Mouse (Mus musculus) layer of hippocampus, adult 2 months (tissue): ENCODE results near the gene Gng8. TPM values are rescaled to one million over a fixed set of nuclear protein-coding genes. Genes with fewer than 3 reads are reported as not detected.

Experiments used
- DNase-seq, 2 experiments: peaks; one replicate each; pipeline ENCODE4 v3.0.0; 2022; ENCODE audit warnings: low spot score in 2 of 2
- H3K27ac ChIP-seq: fragments of 200-600 bp; 2 replicates; pipeline ENCODE4 v1.8.1; 2022
- H3K4me3 ChIP-seq: fragments of 200-600 bp; 2 replicates; pipeline ENCODE4 v1.8.1; 2022; ENCODE audit warnings: mild to moderate bottlenecking
- CTCF ChIP-seq: fragments of 200-600 bp; conservative IDR thresholded peaks from 2 replicates; pipeline ENCODE4 v1.8.1; 2022; ENCODE audit warnings: antibody characterized with exemption, mild to moderate bottlenecking, moderate library complexity
- long read RNA-seq, 2 experiments: library from polyadenylated mRNA; stranded (forward); transcript quantifications; one replicate each; pipeline ENCODE4 v2.0.0; 2021; ENCODE audit warnings: borderline mapping rate in 2 of 2
- total RNA-seq, 2 experiments: library from RNA; stranded (reverse); gene quantifications; 2 replicates each; pipeline ENCODE4 v1.2.3; 2021

The Gng8 gene
- total RNA-seq, result 1 to 10 TPM; 1.9 to 4.0 TPM
- long read RNA-seq, experiment 1, partial matches to known transcripts, result 0 of 1 reads
- long read RNA-seq, experiment 1, other reads (novel, unspliced or antisense), result 1 of 1 reads
- long read RNA-seq, experiment 2, partial matches to known transcripts, result 0 of 1 reads
- long read RNA-seq, experiment 2, other reads (novel, unspliced or antisense), result 0 of 1 reads

DNA sequence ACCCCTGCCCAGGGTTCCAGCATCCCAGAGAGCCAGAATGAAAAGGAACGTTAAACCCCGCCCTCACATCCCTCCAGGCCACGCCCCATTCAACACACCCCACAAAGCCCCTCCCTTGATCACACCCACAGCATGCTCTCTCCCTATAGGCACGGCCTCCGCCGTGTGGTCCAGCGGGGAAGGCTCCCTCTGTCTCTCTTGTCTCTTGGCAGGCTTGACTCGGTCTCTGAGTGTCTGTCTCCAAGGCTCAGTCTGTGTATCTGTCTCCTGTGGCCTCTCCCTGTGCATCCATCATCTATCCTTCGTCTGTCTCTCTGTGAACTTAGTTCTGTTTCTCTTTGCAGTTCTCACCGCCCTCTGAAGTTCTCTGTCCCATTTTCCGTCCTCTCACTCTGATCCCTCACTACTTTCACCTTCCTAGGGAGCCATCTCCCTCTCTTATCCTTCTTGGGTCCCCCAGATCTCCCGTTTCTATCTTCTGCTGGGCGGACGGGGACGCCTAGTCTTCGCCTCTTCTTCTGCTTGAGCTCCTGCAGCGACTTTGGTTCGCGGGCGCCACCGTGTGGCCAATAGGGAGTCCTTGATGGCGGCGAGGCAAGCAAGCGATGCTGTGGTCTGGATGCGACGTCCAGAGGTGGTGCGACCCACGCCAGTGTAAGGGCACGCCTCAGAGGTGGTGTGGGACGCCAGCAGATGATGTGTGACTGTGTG is at the start of gene Gng8:
Gene Gng8, plus strand, starts transcription at position 146 of the 711 bp plus-strand sequence.
- Histone ChIP-seq H3K27ac (peak within 1 kb of the TSS; percentile 65), H3K4me3 (peak within 1 kb of the TSS; percentile 41)
- DNase-seq, result peak; percentile 82 to 88
- peak; percentile 93 for TF ChIP-seq CTCF

DNA sequence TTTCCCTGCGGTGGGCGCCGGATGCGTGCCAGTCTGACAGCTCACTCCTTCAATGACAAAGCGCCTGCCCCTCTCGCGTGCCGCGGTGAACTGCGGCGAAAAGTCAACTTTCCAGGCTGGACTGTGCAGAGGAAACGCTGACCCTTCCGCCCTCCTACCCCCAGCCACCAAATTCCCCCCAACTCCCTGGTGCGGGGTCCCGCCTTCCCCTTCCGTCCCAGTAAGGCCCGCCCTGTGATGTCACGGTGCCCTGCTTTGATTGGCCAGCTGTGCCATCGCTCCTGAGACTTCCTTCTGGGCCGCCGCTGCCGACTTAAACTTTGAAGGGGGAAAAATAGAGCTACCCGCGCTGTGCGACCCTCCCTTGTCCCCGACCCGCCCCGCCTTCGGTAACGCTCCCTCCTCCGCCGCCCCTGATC is 48.9 kb upstream of the Gng8 start, which contains the start of gene Prkd2:
Gene Prkd2, plus strand, starts transcription at position 258 of the 419 bp plus-strand sequence.
- TF ChIP-seq CTCF, result no peak
- peak within 1 kb of the TSS; percentile 54 for H3K4me3 ChIP-seq
- peak within 1 kb of the TSS; percentile 87 for H3K27ac ChIP-seq
- DNase-seq, result peak; percentile 87

DNA sequence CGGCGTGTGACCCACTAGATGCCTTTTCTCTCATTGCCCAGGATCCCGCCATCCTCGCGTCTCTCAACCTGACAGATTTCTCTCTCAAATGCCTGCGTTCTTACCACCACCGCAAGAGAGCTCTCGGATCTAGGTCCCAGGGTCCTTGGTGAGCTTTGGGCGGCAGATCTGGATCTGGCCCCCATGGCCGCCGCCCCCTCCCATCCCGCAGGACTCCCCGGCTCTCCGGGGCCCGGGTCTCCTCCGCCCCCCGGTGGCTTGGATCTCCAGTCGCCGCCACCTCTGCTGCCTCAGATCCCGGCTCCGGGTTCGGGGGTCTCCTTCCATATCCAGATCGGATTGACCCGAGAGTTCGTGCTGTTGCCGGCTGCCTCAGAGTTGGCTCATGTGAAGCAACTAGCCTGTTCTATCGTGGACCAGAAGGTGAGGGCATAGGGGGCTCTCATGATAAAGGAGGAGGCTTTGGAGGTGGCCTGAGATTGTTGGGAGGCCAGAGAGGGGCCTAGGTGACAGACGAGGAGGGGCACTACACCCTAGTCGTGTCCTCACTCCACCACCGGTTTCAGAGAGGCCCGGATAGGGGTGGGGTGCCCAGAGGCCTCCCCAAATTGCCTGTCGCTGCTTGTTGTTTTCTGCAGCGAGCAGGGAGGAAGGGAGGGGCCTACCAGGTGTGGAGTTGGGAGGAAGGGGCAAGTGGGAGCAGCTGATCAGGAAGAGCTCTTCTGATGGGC is 48.0 kb upstream of the Gng8 start:
- Histone ChIP-seq H3K27ac (peak overlapping the region; percentile 87), H3K4me3 (peak overlapping the region; percentile 54)
- TF ChIP-seq CTCF, result no peak
- DNase-seq, result no peak

DNA sequence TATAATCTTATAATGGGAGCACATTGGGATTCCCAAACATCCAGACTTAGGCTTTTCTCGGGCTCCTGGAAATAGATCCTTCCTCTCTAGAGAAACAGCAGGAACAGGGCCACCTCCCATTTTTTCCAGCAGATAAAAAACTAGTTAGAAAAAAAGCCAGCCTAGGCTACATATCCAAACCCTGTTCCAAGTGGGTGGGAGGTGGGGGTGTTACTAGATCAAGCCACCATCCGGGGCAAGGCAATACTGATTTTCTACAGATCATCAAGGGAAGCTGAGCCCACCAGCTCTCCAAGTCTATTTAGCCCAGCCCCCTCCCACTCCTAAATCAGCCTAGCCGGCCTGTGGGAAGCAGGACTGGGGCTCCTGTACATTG is 46.9 kb upstream of the Gng8 start:
- peak overlapping the region; percentile 54 for H3K4me3 ChIP-seq
- H3K27ac ChIP-seq, result peak overlapping the region; percentile 87
- no peak for DNase-seq
- TF ChIP-seq CTCF, result no peak

DNA sequence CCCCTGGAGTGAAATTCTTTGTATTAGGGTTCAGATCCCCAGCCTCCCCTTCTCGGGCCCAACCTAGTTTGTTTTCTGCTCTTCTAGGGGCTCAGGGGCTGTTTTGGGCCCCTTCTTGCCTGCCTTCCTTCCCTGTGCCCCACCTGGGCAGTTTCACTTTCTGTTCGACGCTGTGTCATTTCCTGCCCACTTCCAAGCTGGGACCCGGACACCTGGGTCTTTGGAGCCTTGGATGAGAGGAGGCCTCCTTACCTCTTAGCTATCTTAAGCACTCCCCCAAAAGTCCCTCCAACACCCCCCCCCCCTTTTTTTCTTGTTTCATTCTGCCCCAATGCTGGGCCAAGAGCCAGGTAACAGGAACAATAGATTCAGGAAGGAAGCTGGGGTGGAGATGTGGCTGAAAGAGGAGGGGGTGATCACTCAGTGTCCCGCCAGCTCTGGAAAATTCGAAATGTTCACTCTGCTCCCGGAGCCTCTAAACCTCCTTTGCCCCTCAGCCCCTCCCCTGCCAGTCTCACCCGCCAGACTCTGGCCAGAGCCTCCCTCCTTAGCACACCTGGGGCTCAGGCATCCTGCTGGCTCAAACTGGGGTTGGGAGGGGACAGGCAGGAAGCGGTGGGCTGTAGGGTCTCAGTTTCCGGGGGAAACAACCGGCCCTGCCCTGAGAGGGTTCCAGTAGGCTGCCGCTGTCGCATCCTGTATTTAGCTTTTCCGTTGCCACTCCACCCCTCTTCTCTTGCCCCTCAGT is 46.3 kb upstream of the Gng8 start:
- peak overlapping the region; percentile 87 for H3K27ac ChIP-seq
- H3K4me3 ChIP-seq, result peak overlapping the region; percentile 54
- DNase-seq, result no peak
- TF ChIP-seq CTCF, result no peak

DNA sequence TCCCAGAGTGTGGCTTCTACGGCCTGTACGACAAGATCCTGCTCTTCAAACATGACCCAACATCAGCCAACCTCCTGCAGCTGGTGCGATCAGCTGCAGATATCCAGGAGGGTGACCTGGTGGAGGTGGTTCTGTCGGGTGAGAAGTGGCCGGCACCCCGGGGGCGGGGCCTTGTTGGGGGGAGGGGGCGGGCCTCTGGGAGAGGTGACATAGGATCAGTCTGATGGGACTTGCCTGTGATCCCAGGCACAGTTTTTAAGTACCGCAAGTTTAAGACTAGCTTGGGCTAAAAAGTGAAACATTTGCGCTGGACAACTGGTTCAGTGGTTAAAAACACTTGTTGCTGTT is 45.8 kb upstream of the Gng8 start:
- no peak for DNase-seq
- TF ChIP-seq CTCF, result no peak
- peak overlapping the region; percentile 74 for H3K27ac ChIP-seq

DNA sequence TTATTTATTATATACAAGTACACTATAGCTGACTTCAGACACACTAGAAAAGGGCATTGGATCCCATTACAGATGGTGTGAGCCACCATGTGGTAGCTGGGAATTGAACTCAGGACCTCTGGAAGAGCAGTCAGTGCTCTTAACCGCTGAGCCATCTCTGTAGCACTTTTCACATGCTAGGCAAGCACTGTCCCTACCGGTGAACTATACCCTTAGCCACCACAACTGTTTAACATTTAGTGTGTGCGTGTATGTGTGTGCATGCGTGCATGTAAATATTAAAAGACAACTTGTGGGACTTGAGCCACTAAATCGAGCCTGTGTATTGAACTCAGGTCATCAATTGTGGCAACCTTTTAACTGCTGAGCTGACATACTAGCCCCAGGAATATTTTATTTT is 44.8 kb upstream of the Gng8 start:
- no peak for DNase-seq

More for the DNA sequence above, 45.8 kb upstream of the Gng8 start:
- H3K4me3 ChIP-seq, result peak overlapping the region; percentile 26

DNA sequence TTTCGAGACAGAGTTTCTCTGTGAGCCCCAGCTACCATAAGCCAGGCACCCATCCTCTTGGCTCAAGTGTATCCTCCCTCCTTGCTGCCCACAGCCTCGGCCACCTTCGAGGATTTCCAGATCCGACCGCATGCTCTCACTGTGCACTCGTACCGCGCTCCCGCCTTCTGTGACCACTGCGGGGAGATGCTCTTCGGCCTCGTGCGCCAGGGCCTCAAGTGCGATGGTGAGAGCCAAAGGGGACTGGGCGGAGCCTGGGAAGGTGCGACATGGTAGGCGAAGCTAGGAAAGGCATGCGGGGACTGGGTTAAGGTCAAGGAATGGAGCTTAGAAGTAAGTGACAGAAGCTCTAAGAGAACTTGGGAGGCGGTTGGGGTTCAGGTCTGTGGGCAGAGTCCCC is 44.1 kb upstream of the Gng8 start:
- Histone ChIP-seq H3K4me3 (no peak overlapping the region), H3K27ac (no peak overlapping the region)
- TF ChIP-seq CTCF, result no peak
- DNase-seq, result no peak

More for the DNA sequence above, 44.8 kb upstream of the Gng8 start:
- TF ChIP-seq CTCF, result no peak
- Histone ChIP-seq H3K4me3 (no peak overlapping the region), H3K27ac (no peak overlapping the region)

DNA sequence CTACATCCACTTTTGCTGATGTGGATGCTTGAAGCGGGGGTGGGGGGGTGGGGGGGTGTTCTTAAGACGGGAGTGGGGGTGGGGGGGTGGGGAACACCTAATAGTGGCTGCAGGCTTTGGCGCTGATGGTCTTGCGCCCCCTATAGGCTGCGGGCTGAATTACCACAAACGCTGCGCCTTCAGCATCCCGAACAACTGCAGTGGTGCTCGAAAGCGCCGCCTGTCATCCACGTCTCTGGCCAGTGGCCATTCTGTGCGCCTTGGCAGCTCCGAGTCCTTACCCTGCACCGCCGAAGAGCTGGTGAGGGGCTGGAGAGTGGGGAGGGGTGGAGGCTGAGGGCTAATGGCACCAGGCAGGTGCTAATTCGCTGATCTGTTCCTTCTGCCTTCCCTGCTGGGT is 43.0 kb upstream of the Gng8 start:
- peak; percentile 80 for TF ChIP-seq CTCF
- H3K27ac ChIP-seq, result no peak overlapping the region
- peak overlapping the region; percentile 17; the same call in 1 of the 2 replicates for H3K4me3 ChIP-seq
- DNase-seq, result peak; percentile 53 to 85

DNA sequence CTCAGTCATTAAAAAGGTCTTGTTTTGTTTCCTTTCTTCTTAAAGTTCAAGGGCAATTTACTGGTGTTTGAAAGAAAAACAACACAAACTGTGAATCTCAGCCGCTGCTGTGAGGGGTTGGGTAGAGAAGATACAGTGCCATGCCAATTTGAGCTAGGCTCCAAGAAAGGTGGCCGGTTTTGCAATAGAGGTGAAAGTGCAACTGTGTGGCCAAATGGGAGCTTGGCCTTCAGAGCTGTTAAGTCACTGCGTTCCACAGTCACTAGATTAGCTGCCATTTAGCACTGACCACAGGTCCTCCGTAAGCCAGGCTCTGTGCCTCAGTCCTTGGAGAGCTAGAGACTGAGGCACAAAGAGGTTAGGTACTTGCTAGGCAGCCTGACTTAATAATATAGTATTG is 40.0 kb upstream of the Gng8 start:
- no peak for DNase-seq
- TF ChIP-seq CTCF, result no peak
- no peak overlapping the region for H3K27ac ChIP-seq
- H3K4me3 ChIP-seq, result no peak overlapping the region

DNA sequence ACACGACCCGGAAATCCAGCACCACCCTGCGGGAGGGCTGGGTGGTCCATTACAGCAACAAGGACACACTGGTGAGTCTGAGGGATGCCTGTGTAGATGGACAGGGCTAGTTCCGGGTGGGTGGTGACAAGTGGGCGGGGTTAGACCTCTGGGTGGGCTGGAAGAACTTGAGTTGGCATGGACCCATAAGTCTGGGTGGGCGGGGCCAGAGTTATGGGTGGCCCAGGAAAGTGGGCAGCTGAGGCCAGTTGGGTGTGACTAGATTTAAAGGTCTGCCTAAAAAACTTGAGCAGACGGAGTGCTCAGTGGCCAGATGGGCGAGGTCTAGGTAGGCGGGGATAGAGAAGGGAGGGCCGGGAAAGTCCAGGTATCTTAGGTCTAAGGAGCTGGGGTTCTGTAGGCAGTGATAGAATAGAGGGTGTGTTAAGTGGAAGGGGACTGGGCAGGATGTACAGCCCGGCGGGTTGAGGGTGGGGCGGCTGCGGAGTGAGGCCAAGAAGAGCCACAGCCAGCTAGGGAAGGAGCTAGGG is 38.2 kb upstream of the Gng8 start:
- H3K27ac ChIP-seq, result no peak overlapping the region
- TF ChIP-seq CTCF, result no peak
- DNase-seq, result no peak
- H3K4me3 ChIP-seq, result no peak overlapping the region

DNA sequence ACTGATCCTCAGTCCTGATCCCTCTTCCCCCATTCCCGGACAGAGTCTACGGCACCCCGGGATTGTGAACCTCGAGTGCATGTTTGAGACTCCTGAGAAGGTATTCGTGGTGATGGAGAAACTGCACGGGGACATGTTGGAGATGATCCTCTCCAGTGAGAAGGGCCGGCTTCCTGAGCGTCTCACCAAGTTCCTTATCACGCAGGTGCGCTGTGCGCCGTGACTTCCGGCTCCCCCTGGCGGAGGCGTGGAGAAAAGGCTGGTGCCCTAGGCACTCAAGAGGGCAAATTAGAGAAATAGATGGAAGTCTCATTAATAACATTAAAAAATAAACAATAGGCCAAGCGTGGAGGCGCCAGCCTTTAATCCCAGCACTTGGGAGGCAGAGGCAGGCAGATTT is 33.2 kb upstream of the Gng8 start:
- Histone ChIP-seq H3K27ac (no peak overlapping the region), H3K4me3 (no peak overlapping the region)
- peak; percentile 79 for TF ChIP-seq CTCF
- DNase-seq, result no peak
